Mouse (Mus musculus): ENCODE results near the gene Thop1. TPM values are rescaled to one million over a fixed set of nuclear protein-coding genes. Genes with fewer than 3 reads are reported as not detected.
"Not testable (repeated sequence)": the region's sequence is repeated elsewhere in the genome, so short reads cannot be mapped to it uniquely, and the experiment has no call there.

Thop1 gene
- total RNA-seq, 1 experiment from 2014 or later, result 2.8 TPM

GRCm38 (mm10) chr10:81055169-81055568, 14.7 kb upstream of the Thop1 start:
- no peak for ATAC-seq (replicated peaks; ENCODE audit: insufficient number of reproducible peaks, low FRiP score, low TSS enrichment, poor library complexity, severe bottlenecking)

- not testable (repeated sequence) for ATAC-seq (replicated peaks; ENCODE audit: insufficient number of reproducible peaks, low FRiP score, low TSS enrichment, poor library complexity, severe bottlenecking)
These were observed 14.0 kb upstream of the Thop1 start for GRCm38 (mm10) chr10:81055802-81056340.

- no peak for ATAC-seq (replicated peaks; ENCODE audit: insufficient number of reproducible peaks, low FRiP score, low TSS enrichment, poor library complexity, severe bottlenecking)
These were observed 12.3 kb upstream of the Thop1 start for GRCm38 (mm10) chr10:81057406-81058130.

- ATAC-seq (replicated peaks; ENCODE audit: insufficient number of reproducible peaks, low FRiP score, low TSS enrichment, poor library complexity, severe bottlenecking), result no peak
These were observed 10.9 kb upstream of the Thop1 start for GRCm38 (mm10) chr10:81058896-81059295.

- ATAC-seq (replicated peaks; ENCODE audit: insufficient number of reproducible peaks, low FRiP score, low TSS enrichment, poor library complexity, severe bottlenecking), result peak; percentile 93
These were observed 10.0 kb upstream of the Thop1 start, which contains the start of gene Sgta for GRCm38 (mm10) chr10:81059603-81060543. Gene Sgta, minus strand, starts transcription at chr10:81060181.

- no peak for ATAC-seq (replicated peaks; ENCODE audit: insufficient number of reproducible peaks, low FRiP score, low TSS enrichment, poor library complexity, severe bottlenecking)
These were observed 7.1 kb upstream of the Thop1 start for GRCm38 (mm10) chr10:81062710-81063109.

GRCm38 (mm10) chr10:81064519-81064918, 5.3 kb upstream of the Thop1 start:
- ATAC-seq (replicated peaks; ENCODE audit: insufficient number of reproducible peaks, low FRiP score, low TSS enrichment, poor library complexity, severe bottlenecking), result not testable (repeated sequence)

GRCm38 (mm10) chr10:81068706-81069105, 1.1 kb upstream of the Thop1 start:
- ATAC-seq (replicated peaks; ENCODE audit: insufficient number of reproducible peaks, low FRiP score, low TSS enrichment, poor library complexity, severe bottlenecking), result no peak

- no peak for ATAC-seq (replicated peaks; ENCODE audit: insufficient number of reproducible peaks, low FRiP score, low TSS enrichment, poor library complexity, severe bottlenecking)
These were observed 2.5 kb downstream of the Thop1 start for GRCm38 (mm10) chr10:81072290-81072689.

GRCm38 (mm10) chr10:81073464-81073863, 3.6 kb downstream of the Thop1 start:
- no peak for ATAC-seq (replicated peaks; ENCODE audit: insufficient number of reproducible peaks, low FRiP score, low TSS enrichment, poor library complexity, severe bottlenecking)

GRCm38 (mm10) chr10:81075734-81076133, 5.9 kb downstream of the Thop1 start:
- ATAC-seq (replicated peaks; ENCODE audit: insufficient number of reproducible peaks, low FRiP score, low TSS enrichment, poor library complexity, severe bottlenecking), result no peak

- ATAC-seq (replicated peaks; ENCODE audit: insufficient number of reproducible peaks, low FRiP score, low TSS enrichment, poor library complexity, severe bottlenecking), result no peak
These were observed 6.5 kb downstream of the Thop1 start for GRCm38 (mm10) chr10:81076356-81076755.

- ATAC-seq (replicated peaks; ENCODE audit: insufficient number of reproducible peaks, low FRiP score, low TSS enrichment, poor library complexity, severe bottlenecking), result no peak
These were observed 8.1 kb downstream of the Thop1 start for GRCm38 (mm10) chr10:81077916-81078315.

- no peak for ATAC-seq (replicated peaks; ENCODE audit: insufficient number of reproducible peaks, low FRiP score, low TSS enrichment, poor library complexity, severe bottlenecking)
These were observed 10.3 kb downstream of the Thop1 start for GRCm38 (mm10) chr10:81080008-81080655.

GRCm38 (mm10) chr10:81082168-81082960, 12.5 kb downstream of the Thop1 start:
- ATAC-seq (replicated peaks; ENCODE audit: insufficient number of reproducible peaks, low FRiP score, low TSS enrichment, poor library complexity, severe bottlenecking), result peak; percentile 65

- ATAC-seq (replicated peaks; ENCODE audit: insufficient number of reproducible peaks, low FRiP score, low TSS enrichment, poor library complexity, severe bottlenecking), result no peak
These were observed 17.2 kb downstream of the Thop1 start for GRCm38 (mm10) chr10:81087021-81087420.

- no peak for ATAC-seq (replicated peaks; ENCODE audit: insufficient number of reproducible peaks, low FRiP score, low TSS enrichment, poor library complexity, severe bottlenecking)
These were observed 19.4 kb downstream of the Thop1 start for GRCm38 (mm10) chr10:81089216-81089615.

GRCm38 (mm10) chr10:81090621-81091020, 20.8 kb downstream of the Thop1 start:
- ATAC-seq (replicated peaks; ENCODE audit: insufficient number of reproducible peaks, low FRiP score, low TSS enrichment, poor library complexity, severe bottlenecking), result no peak

Data from monocyte, adult 5-6 weeks (primary cell).